Mouse (Mus musculus) A20 (cell line): ENCODE results near the gene Golm1.

ENCODE experiments used
- DNase-seq: peaks from one replicate; pipeline ENCODE4 v3.0.0-alpha.2; 2011; ENCODE audit warnings: low read depth, low spot score

The Golm1 gene

DNA sequence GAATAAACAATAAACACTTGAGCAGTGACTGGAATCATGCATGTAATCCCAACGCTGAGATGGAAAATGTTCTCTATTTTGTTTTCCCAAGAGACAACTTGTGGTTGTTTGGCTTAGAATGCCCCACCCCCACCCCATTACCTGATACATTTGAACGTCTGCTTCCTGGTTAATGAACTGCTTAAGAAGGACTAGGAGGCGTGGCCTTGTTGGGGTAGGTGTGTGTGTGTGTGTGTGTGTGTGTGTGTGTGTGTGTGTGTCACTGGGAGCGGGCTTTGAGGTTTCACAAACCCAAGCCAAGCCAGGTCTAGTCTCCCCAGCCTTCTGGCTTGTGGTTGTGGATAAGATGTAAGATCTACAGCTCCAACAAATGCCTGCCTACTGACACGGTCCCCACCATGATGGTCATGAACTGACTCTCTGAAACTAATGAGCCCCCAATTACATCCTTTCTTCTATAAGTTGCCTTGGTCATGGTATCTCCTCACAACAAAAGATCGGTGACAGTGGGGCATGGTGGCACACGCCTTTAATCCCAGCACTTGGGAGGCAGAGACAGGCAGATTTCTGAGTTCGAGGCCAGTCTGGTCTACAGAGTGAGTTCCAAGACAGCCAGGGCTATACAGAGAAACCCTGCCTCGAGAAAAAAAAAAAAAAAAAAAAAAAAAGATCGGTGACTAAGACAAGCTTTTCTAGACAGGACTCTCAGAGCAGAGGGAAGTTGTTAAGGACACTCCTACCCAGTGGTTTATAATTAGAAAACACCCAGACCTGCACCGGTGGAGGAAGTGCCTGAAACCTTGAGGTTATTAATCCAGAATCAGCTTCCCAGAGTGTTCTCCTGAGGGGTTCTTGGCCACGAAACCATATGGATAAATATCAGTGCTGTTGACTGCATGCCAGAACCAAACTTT, 962 bp upstream of the Golm1 start:
- DNase-seq: no peak

DNA sequence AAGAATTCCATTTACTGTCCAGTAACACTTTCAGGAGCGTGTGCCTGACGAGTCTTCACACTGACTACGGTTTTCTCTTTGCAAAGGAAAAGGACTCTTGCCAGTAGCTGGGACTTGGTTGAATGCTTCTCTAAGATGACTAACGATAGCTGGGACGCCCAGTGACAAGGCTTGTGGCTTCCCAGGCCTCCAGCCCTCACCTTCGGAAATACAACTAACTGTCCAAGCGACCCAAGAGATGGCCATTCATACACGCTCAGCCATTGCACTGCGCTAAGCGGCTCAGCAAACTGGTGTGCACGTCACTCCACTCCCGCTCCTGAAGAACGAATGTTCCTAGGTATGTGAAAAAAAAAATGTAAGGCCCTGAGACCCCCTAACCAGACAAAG, 855 bp downstream of the Golm1 start:
- DNase-seq: no peak

DNA sequence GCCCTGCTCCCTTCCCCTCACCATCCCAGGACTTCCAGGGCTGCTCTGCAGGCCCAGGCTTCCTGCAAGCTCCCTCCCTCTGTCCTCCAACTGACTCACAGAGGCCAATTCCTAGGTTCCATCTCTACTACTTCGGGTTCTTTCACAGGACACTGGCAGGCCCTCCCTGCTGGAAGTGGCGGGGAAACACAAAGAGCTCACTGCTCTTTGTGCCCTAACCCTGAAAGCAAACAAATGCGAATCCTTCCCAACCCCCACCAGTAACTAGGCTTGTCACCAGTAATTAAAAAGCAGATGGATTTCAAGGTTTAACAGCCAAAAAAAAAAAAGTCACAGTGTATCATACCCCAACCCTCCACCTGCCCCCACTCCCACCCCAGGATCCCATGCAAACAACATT, 1.4 kb downstream of the Golm1 start:
- no peak for DNase-seq

DNA sequence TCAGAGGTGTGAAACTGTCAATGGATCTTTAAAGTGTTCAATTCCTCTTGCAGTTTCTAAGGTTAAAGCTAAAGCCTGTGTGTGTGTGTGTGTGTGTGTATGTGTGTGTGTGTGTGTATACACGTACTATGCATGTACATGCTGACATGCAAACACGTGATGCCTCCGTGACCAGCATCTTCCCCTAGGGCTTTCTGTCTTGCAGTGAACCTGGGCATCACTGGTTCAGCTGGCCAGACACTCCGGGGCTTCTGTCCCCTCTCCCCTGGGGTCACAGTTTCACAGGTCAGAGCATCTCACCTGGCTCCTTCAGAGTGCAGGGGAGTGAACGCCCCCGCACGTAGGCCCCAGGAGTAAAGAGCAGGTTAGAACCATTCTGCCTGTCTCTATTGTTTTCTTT, 2.0 kb downstream of the Golm1 start:
- no peak for DNase-seq

DNA sequence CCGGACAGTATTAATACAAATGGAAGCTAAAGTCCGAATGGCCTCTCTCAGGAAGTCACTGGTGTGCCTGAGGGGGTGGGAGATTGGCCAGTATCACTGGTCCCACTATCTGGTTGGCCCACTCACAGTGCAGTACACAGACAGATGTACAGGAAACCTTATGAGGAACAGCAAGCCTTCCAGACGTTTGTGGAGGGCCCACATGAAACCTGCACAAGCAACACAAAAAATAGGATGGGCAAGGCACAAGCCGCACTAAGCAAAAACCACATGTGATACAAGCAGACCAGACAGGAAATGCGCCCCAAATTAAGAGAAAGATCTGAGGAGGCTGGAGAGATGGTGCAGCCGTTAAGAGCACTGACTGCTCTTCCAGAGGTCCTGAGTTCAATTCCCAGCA, 3.4 kb downstream of the Golm1 start:
- DNase-seq: no peak

DNA sequence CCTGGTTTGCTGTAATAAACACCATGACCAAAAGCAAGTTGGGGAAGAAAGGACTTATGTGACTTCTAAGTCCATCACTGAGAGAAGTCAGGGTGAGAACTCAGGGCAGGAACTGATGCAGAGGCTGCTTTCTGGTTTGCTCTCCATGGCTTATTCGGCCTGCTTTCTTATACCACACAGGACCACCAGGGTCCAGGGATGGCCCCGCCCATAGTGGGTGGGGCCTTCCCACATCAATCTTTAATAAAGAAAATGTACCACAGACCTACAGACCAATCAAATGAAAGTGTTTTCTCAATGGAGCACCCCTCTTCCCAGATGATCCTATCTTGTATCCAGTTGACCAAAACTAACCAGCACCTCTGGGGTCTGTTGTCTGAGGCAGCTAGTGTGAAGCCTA, 4.1 kb downstream of the Golm1 start:
- no peak for DNase-seq

DNA sequence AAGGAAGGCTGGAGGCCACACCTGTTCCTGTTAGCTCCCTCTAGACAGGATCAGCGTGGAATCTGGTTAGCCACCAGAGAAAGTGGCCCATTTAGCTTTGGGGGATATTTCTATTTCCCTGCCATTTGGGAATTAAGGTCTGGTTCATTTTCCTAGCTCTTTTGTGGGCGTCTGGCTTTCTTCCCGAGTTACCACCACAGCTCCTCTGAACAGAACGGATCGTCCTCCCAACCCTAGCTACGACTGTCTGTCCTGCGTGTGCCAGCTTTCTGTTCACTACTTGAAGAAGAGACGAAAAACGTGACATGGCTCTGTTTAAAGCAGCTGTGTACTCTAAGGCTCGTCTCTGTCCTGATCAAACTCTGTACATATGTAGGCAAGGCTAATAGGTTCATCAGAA, 5.7 kb downstream of the Golm1 start:
- DNase-seq: no peak

DNA sequence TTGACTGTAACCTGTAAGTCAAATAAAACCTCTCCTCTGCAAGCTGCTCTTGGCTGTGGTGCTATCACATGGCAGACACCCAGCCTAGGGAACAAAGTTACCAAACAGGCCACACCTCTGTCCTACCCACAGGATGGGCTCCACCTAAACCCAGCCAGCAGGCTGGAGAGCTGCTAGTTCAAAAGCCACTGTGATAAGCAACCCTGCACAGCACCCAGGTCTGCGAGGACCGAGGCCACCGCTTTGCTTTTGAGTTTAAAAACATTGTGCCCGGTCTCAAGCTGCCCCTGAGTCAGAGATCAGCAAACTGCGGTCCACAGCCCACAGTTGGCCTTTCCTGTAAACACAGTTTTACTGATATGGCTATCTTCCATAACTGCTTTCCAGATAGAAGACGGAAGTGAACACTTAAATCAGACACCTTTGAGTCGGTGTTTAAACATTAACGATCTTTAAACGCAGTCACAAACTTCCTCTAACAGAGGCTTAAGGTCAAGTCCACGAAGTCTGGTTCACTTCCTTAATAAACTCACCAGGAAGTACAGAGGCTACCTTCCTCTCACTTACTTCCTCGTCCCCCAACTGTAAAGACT, 7.0 kb downstream of the Golm1 start:
- DNase-seq: no peak

DNA sequence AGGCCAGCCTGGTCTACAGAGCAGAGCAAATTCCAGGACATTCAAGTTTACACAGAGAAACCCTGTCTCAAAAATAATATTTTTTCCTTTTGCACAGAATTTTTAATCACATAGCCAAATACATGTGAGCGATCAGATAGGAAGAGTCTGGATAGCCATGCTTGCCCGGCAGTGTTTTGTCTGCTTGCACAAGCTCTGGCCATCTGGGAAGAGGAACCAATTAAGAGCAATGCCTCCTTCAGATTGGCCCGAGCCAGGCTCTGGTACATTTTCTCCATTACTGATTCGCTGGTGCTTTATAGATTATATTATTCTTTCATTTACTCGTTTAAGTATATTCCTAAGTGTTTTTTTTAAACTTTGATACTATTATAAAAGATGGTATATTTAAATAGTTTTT, 7.8 kb downstream of the Golm1 start:
- DNase-seq: no peak

DNA sequence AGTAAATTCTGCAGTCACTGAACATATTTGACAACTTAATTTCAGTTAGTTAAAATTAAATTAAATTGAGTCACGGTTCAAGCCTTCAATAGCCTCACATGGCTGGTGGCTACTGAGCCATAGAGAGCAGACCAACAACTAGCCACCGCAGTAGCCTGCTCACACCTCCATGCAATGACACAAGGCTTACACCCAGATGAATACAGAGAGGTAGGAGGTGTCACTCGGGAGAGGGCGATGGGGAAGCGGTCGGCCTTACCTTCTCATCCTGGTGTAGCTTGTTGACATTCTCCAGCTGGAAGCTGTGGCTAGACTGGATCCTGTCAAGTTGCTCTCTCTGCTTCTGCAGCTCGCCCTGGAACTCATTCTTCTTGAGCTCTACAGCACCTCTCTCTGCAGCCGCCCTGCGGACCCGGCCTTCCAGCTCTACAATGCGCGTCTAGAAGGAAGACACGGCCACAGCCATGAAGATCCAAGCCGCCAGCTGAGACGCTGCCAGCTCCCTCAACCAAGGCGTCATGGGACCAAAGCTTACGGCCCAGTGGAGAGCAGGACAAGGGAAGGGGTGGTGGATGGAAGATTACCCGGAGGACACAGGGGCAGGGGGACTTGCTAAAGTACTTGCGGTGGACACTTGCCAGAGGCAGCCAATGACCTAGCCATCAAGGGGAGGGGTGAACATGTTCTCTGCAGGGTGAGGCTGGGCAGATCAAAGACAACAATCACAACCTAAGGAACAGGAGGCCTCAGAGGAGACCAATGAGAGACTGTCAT, 11.5 kb downstream of the Golm1 start:
- DNase-seq: no peak

DNA sequence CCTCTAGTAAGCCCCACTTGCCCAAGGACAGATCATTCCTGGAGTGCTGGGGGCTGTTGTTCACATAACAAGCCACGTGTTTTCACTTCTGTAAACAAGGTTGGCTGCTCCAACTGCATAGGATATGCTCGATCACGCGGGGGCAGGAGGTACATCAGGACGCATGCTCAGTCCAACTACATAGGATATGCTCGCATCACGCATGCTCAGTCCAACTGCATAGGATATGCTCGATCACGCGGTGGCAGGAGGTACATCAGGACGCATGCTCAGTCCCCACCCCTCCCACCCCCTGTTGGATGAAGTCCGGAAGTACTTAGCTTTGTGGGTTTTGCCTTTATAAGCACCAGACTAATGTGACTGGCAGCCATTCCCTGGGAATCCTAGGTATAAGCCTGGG, 13.6 kb downstream of the Golm1 start:
- DNase-seq: no peak

DNA sequence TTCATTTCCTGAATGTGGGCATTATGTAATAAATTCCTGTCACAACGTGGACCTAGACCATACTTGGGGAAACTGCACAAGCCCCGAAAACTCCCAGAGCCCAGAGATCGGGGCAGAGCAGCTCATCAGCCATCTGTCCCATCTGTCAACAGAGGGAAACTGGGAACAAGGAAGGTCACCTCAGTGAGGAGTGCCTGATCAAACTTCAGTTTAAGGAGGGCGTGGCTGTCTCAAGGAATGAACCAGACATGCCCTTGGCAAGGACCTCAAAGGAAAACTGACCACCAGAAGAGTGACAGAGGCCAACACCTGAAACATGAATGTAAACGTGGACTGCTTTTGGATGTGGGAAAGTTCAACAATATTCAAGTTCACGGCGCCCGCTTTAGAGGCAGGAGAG, 14.2 kb downstream of the Golm1 start:
- no peak for DNase-seq

DNA sequence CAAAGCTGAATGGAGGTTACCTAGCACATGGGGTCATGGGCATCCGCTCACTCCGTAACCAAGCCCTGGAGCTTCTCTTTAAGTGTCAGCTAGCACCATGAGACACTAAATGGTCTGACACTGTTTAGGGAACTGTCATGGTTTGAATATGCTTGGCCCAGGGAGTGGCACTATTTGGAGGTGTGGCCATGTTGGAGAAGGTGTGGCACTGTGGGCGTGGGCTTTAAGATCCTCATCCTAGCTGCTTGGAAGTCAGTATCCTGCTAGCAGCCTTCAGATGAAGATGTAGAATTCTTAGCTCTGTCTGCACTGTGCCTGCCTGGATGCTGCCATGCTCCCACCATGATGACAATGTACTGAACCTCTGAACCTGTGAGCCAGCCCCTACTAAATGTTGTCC, 15.2 kb downstream of the Golm1 start:
- DNase-seq: no peak

DNA sequence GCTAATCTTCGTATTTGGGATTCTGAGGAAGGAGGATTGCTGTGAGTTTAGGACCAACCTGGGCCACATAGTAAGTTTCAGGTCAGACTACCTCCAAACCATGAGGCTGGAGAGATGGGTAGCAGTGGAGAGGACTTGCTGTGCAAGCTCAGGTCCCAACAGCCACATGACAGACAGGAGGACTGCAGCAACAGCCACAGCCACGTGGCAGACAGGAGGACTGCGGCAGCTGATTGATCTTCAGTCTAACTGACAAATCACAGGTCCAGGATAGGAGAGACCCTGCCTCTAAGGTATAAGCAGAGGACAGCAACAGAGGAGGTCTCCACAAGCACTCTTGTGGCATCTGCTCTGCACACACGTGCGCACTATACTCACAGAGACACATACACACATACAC, 17.8 kb downstream of the Golm1 start:
- DNase-seq: no peak

DNA sequence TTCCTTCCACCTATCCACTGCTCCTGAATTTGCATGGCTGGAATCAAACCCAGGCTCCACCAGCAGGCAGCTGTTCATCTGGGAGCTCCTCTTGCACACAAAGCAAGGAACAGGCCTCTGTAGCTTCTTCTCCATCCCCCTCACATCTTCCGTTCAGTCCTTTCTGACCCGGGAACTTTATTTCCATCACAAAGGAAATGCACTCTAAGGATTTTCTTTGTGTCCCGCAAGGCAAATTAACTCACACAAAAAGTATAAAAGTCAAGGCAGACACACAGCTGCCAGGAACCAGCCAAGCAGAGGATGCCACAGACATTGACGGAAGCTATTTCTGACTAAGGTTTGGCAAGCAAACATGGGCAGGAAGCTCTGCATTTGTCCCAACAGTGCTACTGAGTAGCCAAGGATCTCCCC, 18.6 kb downstream of the Golm1 start:
- no peak for DNase-seq

DNA sequence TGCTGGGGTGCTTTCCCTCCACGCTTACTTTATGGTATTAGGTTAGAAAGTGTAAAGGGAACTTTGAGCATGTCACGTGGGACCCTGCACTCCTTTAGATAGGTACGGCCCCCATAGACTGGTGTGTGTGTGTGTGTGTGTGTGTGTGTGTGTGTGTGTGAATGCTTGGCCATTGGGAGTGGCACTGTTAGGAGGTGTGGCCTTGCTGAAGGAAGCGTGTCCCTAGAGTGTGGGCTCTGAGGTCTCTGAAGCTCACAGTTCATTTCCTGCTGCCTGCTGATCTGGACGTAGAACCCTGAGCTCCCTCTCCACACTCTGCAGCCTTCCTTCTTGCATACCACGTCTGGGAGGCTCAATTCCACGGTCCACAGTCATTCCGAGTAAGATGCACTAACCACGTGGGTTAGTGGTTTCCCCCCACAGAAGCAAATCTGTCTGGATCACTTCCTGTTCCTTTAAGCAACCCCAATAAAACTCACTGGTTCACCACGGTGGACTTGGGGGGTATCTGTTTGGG, 19.2 kb downstream of the Golm1 start:
- peak; percentile 44 for DNase-seq

DNA sequence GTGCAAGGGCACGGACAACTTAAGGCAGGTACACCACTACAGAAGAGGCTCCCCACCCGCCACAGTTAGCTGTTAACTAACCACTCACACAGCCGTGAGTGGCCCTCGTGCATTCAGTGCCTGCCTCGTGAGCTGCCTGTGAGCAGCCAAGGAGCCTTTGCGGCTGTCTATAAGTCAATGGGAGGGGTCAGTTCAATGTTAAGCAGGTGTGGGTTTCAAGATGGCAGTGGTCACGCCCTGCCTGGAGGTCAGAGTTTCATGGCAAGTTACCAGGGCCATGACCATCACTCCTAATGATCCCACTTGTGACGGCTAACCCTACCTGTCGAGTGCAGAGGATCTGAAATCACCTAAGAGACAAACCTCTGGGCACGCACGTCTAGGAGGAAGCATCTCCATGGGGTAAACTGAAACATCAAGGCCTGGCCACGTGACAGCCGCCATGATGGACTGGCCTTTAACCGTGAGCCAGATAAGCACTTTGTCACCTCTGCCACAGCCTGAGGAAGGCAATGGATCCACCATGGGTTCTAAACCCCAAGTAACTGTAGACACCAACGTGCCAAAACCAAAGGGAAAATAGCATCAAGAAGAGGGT, 19.8 kb downstream of the Golm1 start:
- no peak for DNase-seq

DNA sequence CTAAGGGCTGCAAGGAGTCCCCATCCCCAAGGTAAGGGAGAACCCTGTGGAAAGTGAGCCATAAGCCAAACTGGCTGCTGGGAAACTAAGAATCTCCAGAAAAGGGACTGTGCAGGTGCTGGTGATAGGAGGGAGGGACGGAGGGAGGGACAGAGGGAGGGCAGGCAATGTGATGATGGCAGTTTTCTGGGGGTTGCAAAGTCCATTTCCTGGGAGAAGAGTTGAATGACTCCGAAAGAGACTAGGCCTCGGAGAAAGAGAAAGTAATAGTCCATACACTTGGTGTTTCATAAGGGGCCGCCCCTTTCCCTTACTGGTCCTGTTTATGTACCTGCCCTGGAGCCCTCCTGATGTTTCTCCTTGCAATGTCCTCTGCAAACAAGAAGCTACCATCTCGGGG, 21.1 kb downstream of the Golm1 start:
- no peak for DNase-seq

DNA sequence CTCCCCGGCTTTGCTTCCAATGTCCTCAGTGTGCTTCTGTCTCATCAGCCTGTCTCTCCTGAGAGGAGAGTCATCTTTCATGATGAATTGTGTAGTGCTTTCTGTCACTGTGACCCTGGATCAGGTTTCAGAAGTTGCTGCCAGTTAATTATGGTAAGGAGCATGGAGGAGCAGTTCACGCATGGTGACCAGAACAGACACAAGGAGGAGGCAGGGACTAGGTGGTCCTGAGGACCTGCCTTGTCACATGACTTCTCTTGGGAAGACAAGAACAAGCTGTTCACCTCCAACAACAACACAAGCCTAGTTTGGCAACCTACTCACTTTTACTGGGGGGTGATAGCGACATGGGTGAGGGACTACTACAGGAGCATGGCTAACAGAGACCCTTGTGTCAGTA, 22.5 kb downstream of the Golm1 start:
- no peak for DNase-seq

DNA sequence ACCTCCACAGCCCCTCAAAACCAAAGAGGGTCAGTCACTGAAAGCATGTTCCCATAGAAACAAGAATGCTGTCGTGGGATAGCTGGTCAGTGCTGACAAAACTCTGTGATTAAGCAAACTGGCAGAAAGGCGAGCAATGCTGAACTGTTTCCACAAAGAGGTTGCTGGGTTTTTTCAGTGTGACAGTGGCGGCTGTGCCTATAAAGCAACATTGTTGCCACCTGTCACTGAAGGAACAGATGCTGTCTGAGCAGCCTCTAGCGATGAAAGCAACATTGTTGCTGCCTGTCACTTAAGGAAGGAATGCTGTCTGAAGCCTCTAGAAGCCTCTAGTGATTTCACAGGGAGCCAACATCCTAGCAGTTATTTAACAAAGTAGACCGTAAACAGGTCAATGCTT, 23.0 kb downstream of the Golm1 start:
- DNase-seq: no peak

DNA sequence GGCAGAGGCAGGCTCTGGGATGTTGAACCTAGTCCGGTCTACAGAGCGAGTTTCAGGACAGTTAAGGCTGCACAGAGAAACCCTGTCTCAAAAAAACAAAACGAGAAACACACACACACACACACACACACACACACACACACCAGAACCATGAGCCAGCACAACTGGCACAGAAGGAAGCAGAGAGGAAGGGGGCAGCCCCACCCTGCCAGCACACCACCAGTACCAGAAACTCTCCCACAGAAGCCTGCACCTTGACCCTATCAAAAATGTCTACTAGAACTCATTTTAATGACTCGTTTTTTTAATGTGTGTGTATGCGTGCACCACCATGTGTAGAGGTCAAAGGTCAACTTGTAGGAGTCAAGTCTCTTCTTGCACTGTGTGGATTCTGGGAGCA, 25.8 kb downstream of the Golm1 start:
- no peak for DNase-seq

DNA sequence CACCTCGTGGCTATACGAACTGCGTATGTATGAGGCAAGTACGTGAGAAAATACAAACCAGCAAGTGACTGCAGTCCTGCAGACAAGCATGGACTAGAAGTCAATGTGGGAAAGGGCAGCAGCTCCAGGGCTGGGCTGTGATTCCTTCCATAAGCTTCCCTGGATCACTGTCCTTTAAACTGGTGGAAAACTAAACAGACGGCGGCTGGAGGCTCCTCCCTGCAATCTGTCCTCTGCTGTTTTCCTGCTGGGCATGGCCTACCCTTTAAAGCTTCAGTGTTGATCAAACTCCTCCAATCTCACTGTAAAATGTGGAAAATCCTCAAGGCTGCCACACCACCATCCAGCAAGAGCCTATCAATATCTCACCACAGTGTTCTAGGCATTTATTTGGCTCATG, 27.0 kb downstream of the Golm1 start:
- DNase-seq: no peak
